Mouse (Mus musculus) liver, adult 2 months (tissue): ENCODE measurements around the gene Lpp.

Experiments
- CTCF ChIP-seq: fragments of 200-500 bp; IDR thresholded peaks from 2 replicates; pipeline ENCODE4 v1.5.1; 2011; ENCODE audit warnings: low read depth, low read length, control low read depth
- POLR2A ChIP-seq: fragments of 200-500 bp; IDR thresholded peaks from 2 replicates; pipeline ENCODE4 v1.6.1; 2011; ENCODE audit warnings: low read length, control low read depth; ENCODE audit not compliant: insufficient read depth; ENCODE audit errors: extremely low read depth

DNA sequence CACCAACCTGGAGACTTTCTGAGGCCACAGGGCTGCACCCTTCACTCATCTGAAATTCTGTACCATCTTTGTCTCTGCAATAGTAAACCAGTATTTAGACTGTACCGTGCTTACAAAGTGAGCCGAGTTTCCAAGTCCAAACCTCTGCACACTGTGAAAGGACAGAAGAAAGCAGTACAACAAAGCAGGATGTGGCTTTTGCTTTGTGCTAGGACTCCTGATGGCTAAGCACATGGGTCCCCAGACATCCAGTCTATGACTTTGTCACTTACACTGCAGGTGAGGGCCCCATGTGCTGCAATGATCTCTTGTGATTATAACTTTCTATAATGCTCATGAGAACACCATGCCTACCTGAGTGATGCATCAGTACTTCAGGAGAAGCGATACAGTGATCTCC lies 2.2 kb upstream of the Lpp start:
- TF ChIP-seq CTCF, result no peak
- no peak for TF ChIP-seq POLR2A
